Mouse (Mus musculus): ENCODE measurements around the gene Fbxl7. TPM values are rescaled to one million over a fixed set of nuclear protein-coding genes. Genes with fewer than 3 reads are reported as not detected.
"Not testable (repeated sequence)": the region's sequence is repeated elsewhere in the genome, so short reads cannot be mapped to it uniquely, and the experiment has no call there.

Gene Fbxl7
- polyA plus RNA-seq, 2 experiments from 2014 or later = 0.20 TPM; not detected in 1

DNA sequence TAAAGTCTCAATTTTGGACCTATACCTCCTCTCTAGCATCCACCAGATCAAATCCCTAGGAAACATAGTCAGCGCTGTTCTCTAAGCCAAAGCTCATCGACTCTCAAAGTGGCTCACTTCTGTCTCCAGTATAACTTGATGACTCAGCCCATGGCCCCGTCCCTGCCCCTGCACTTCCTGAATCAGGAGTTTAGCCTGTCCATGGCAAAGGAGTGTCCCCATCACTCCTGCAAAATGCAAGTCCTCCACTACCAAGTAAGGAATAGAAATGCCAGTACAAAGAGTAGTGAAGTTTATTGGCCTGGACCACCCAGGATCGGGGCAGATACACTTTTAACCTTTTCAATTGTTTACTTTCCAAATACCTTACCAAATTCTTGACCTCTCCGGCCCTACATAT is 91.3 kb downstream of the Fbxl7 start:
- no peak for ATAC-seq

DNA sequence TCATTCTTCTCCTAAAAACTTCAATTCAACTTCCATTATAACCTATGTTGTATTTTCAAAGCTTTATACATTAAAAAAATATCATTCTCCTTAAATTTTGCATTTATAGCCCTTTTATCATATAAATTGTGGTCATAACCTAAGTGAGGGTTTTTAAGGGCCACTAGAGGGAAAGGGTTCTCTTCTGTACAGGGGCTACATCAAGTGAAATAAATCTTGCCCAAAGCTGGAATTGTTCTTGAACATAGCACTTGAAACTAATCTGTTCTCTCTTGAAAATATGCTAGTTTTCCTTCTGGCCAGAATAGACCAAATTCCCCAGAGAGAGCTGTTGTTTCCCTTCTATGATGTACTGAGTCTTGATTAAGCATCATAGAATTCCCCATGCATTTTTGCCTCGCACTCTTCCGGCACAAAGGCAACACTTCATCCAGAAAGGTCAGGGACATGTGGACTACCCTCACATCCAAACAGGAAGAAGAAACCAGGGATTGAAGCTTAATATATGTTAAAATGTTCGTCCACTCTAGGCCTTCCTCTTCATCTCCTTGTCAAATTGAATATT is 95.8 kb downstream of the Fbxl7 start:
- ATAC-seq = no peak

DNA sequence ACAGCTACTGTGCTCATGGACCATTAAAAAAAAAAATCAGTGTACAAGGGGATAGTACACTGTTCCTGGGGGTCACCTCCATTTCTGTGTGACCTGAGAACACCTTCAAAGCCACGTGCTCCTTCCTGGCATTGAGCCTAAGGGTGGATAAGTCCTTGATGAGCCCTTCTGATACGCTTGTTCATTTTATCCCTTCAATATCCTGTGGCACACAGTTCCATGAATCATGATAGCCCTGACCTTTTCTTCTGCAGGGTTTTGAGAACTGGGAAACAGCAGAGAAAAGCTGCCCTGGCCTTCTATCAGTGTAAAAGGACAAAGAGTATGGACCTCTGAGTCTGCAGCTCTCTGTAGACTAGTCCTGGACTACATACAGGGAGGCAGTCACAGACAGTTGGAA is 99.4 kb downstream of the Fbxl7 start:
- no peak for ATAC-seq

DNA sequence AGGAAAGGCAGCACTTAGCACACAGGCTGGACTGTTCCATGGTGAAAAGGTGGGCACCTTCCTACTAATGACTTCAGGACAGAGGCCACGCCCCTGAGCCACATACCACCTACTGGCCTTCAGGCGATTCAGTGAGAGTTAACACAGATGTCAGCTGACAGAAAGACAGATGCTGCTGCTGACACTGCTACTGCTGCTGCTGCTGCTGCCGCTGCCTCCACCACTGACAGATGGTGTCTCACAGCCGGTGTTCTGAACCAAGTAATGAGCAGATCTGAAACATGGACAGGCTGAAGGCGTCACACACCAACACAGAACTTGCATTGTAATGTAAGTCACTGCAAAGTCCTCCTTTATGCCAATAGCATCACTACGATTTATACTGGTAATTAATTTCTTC is 99.9 kb downstream of the Fbxl7 start:
- no peak for ATAC-seq

DNA sequence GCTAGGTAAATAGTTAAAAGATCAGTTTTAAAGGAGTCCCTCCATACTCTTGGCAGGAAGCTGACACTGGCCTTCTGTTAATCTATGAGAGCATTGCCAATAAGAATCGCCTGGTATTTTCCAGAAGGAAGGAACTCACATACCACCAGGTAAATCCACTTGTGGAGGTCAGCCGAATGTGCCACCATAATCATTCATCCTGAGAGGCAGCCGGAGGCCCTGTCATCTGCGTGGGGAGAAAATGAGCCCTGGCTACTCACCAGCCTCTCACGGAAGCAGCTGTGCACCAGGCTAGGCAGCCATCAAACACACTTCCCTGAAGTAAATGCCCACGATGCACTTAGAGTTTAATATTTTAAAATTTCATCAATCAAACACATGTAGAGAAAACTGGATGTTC is 108.2 kb downstream of the Fbxl7 start:
- ATAC-seq = no peak

DNA sequence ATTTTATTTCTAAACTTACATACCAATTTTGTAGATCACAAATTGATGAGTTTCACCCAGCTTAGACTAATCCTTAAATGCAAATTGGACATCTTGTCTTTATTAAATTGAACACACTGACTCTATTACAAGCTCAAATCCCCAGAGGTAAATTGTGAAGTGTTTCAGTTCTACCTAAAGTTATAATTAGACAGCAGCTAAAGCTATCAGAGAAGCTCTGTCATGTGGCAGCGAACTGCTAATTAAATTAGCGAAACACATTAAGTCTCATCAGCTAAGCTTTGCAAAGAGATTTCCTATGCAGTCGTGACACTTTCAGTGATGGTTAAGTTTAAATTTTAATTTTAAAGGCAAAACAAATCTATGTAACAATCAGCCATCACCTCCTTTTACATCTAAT is 114.8 kb downstream of the Fbxl7 start:
- no peak for ATAC-seq

DNA sequence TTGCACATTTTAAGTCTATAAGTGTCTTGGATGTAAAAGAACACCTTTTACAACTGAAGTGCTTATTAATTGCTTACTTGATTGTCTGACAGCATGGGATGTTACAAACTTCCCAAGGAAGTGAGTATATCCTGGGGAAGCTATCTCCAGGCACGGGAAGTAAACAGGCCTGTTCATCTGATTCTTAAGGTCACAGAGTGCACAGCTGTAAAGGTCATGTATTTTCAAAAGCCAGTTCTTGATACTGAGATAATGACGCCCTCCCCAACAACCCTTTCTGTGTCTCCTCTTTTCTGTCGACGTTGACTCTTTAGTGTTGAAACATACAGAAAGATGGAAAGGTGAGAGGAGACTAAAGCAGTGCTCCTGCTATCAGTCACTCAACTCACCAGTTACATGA is 116.3 kb downstream of the Fbxl7 start:
- ATAC-seq = no peak

DNA sequence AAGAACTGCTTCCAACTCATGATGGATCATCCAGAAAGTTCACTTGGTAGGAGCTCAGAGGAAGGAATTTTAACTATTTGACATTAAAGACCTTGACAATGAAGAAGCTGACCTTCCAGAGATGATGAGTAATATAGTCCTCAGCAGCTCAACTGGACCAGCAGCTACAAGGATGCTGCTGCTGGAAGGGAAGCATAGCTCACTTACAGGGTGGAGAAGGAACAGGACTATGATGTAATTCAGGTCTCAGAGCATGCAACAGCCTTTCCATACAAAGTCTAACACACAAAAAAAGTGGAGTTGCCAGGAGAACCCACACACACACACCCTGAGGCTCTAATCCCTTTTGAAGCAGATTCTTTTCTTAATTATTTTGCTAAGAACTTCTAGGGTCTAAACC is 119.7 kb downstream of the Fbxl7 start:
- ATAC-seq = no peak

DNA sequence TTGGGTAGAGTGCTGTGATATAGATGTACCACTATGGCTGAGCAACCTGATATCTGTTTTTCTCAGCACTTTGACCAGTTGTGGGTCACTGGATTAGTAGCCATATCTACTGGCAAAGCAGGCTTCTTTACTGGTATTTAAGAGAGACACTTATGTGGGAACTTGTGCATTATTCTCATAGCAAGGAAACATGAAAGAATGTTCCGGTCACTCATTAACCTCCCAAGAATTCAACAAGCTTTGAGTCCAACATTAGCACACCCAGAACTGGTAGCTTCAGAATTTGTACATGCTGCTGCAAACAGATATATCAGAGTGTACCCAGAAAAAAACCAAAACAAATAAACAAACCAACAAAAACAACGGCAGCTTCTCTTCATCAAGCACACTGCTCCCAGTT is 120.5 kb downstream of the Fbxl7 start:
- ATAC-seq = no peak

DNA sequence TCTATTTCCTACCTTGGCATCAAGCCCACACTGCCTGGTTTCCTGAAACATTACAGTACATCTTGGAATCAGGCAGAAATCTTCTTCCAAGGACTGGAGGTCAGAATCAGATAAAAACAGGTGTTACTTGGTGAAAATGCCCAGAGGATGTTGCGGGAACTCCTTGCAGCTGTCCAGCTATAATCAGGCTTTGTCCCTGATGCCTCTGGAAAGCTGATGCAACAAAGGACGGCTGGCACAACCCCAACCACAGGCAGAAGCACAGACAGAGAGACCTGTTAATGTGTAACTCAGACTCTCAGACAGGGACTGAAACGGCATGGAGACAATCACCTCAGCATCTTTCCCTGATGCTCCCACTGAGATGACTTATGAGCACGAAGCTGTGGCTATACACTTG is 133.7 kb downstream of the Fbxl7 start:
- ATAC-seq = no peak

DNA sequence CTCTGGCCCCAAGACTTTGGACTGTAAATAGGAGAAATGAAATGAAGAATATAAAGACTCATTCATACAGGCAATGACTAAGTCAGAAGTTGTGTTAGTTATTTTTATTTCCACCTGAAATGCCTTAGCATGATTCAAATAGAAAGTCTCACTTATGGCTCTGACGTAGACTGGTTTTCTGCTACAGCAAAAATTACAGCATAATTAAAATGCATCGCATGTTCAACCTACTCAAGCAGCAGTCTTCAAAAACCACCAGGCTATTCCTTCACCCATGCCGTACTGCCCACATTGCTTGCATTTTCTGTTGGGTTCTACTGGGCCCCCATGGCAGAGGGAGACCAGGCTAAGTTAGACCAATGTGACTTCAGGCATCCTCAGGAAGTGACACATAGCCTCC is 146.9 kb downstream of the Fbxl7 start:
- no peak for ATAC-seq

DNA sequence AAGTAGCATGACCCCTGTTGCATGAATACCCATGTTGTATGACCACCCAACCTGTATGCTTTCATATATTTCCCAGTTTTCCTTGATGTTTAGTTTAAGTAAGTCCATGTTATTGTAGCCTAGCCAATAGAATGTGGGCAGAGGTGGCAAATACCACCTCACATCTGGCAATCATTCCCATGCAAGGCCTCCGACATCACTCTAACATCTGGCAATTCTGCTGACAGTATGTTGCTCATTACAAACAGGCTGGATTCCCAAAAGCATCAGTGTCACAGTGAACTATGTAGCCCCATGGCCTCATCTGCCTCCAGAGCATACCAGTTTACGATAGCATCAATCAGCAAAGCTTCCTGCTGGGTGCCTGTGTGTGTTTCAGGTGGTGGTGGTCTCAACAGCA is 163.0 kb downstream of the Fbxl7 start:
- ATAC-seq = no peak

DNA sequence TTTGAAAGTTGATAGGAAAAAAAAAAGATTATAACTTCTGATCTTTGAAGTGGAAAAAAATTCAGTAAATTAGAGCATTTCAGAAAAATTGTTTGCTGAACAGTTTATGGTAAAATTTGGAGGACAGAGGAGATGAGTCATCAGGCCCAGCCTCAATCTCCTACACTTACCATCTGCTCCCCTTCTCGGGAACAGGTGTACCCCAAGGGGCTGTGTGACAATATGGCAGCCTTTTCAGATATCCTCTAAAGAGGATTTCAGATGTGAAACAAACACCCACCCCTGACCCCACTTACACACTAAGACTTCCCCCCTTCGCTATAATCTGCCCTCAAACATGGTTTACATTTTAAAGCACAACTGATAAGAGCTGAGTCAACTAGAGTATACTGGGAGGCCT is 164.6 kb downstream of the Fbxl7 start:
- ATAC-seq = no peak

DNA sequence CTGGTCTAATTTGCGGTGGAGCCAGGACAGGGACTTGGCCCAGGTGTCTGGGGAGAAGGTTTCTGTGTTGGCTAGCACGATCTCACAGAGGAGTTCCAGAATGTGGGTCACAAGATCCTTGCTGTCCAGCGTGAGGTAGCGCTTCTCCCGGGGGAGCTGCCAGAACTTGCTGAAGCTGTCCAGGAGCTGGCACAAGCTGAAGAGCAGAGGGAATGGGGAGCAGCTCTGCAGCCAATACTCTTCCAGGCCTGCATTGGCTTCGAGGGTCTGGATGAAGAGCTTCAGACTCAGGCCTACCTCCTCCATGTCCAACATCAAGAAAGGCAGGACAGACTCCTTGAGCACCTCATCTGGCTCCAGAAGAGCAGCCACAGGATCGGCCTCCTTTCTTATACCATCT is 166.0 kb downstream of the Fbxl7 start:
- ATAC-seq = not testable (repeated sequence)

DNA sequence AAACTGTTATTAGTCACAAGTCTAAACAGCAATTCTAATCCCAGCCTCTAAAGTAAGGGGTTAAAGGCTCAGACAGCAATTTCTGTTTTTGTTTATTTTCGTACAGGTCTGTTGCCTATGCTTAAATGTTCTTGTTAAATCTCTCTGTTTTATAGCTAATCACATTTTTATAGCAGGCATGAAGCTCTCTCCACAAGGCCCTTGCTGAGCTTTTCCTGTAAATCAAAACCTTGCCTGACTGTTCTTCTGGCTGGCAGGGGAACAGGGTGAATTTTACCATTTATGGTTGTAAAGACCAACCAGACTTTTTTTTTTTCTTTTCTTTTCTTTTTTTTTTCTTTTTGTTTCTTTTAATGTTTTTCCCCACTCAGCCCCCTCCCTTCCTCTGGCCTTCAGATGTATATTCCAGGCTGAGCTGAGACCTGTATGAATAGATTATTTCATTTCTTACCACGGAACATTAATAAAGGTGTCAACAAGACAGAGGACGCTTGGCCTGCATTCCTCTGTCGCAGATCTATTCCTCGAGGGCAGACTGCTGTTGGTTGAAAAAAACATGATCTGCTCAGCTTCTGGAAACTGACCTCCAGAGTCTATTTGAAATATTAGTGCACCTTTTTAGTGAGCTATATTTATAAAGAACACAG is 176.9 kb downstream of the Fbxl7 start:
- no peak for ATAC-seq

DNA sequence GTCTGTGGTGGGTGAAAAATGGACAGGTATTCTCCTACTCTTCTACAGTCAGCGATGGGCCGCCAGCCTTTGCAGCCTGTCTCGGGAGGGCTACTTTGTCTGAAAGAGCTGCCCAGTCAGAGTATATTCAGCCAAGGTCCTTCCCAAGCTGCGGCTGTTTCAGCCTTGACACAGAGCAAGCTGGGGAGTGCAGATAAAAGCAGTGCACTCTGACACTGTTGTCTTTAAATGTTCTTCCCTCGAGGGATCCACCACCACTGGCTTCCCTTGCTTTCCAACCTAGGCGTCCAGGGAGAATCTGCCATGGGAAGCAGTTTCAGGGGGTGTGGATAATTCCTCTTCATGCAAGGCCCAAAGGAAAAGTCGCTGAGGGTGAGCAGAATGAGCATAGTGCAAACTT is 177.4 kb downstream of the Fbxl7 start:
- ATAC-seq = no peak

DNA sequence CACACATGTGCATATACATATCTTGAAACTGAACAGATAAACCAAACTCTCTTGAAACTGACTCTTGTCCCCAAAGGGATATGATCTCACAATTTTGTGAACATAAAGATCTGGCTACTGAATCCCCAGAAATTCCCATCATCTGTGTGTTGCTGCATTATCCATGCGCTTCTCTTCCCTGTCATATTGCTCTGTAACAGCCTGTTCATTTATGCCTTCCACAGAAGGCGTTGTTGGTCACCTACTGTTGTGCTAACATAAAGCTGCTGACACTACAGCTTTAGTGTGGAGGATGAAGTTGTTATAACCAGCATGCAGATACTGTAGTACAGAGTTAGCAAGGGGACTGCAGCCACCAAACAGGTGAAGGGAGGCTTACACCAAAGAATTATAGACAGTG is 179.2 kb downstream of the Fbxl7 start:
- ATAC-seq = no peak

DNA sequence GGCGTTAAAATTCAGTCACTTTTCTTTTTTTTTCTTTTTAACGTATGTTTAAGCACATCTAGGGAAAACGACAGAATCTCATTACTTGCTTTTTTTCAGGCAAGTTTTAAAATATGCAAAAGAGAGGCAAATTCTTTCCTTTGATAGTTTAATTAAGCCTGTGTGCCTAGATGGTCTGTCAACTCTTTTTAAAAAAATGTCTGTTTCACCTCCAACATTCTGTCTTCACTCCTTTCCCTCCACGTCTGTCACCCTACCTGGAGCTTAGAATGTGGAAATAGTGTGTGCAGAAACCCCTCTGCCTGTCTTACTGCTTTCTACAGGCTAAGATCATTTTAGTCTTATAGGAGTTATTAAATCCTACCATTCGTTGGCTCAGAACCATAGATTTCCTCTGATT is 179.7 kb downstream of the Fbxl7 start:
- ATAC-seq = no peak

DNA sequence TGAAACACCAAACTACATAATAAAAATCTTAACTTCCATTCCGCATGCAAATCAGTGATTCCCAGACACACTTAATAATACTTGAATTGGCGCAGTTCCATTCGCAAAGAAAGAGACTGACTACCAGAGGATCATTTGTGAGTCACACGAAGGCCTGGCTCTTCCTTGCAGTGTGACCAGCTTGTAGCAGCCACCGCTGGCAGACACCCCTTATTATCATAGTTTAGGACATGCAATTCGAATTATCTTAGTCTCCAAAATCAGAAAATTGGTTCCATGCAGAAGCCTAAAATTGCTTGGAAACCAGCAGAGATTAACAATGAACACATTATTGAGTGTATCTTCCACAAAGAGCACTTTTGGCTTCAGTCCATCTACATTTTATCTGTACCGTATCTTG is 183.1 kb downstream of the Fbxl7 start:
- ATAC-seq = no peak

DNA sequence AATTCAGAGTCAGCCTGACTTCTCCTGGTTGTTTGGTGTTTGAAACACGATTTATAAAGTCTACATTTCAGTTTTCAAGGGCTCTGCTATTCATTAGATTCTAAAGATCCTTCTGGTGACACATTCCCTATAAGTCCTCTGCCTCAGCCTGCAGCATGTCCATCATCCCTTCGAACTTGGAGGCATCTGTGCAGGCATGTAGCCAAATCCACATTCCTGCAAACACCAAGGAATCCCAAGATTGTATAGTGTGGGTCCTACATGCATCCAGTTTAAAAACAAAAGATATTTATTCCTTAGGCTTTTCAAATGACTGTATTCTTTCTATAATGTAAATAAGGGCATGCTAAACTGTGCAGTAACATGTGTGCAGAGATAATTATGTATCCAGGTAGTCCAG is 190.4 kb downstream of the Fbxl7 start:
- no peak for ATAC-seq

DNA sequence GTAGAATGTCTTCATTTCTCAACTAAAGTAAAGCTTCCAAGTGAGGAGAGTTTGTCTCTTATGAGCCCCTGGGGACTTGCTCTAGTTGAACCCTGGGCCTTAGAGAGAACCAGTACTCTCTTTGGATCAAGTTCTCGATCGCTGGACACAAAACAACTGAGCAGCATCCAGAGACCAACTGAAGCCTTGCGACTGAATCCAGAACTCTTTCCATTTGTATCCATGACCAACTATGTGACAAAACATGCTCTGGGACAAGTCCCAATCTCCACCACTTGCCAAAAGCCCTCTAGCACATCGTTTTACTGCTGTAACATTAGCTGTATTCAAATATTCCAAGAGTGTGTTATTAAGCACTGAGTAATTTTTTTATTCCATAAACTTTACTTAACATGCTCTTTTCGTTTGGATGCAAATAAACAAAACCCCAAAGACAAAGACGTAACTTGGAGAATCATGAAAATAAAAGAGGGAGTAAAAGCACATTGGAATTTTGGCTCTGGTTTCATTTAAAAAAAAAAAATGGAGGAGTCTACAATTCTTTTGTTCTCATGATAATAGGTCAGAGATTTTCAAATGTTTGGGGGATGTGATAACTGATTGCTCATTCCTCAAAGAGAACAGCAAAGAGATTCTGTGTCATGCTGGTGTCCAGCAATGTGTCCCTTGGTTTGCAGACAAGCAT is 192.1 kb downstream of the Fbxl7 start:
- ATAC-seq = no peak

DNA sequence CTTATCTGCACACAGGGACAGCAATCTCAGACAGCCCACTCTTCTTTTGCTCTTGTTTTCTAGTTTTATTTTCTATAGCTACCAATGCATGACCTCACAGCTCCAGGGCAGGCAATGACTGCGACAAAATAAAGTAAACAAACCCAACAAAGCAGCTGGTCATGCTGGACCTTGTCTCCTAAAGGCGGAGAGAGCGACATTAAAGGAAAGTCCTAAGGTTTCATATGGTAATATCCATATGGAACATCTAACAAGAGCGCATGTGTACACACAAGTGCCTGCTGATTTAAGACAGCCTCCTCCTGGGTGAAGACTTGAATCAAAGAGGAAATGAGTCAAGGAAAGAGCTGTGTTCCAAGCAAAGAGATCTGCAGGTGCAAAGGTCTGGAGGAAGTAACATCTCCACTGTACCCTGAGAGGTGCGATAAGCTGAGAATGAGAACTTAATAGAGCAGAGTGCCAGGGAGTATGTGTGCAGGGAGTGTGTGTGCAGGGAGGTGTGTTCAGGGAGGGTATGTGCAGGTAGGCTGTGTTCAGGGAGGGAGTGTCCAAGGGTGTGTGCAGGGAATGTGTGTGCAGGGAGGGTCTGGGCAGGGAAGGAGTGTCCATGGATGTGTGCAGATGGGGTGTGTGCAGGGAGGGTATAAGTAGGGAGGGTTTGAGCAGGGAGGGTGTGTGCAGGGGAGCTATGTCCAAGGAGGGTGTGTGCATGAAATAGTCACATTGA is 193.3 kb downstream of the Fbxl7 start:
- no peak for ATAC-seq

DNA sequence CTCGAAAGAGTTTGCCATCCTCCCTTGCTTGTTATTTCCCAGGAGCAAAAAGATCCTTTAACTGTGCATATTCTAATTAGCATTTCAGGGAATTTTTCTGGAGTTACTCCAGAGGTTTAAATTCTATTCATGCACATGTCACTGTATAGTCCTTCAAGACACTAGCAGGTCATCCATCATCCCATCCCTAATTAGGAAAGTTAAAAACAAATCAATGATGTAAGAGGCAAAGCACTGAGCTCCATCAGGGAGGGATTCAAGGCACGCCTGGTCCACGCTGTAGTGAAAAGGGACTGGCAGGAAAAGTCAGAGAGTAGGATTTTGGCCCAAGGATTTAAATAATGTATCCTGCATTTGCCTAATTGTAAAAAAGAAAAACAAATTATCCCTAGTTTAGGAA is 202.3 kb downstream of the Fbxl7 start:
- ATAC-seq = no peak

All from activated CD4-positive, CD25-positive, alpha-beta regulatory T cell, adult 4 months (primary cell).